8 mouse cellular contexts compared by ENCODE assay signal in the genomic region with DNA sequence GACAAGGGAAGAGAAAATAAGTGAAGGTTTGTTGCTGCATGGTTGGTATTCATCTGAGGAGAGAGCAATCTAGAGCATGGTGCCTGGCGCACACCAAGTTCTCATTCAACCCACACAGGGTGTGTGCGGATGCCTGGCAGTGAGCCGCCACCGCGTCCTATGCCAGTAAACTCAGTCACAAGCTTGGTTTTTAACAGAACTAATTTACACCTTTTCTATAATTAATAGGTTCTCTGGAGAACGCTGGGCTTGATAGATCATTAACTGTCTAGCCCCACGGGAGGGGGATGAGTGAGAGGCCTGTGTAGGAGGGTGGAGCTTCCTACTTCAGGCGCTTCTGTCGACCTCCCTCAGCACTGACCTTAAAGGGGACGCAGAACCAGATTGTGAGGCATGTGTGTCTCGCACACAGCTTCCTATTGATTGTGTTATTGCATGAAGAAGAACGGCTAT. TPM values are rescaled to one million over a fixed set of nuclear protein-coding genes. Genes with fewer than 3 reads are reported as not detected.
DNase-seq lines count a peak whose midpoint lies in the region; ATAC-seq and TF ChIP-seq lines count a peak whose summit lies in the region.

No protein-coding gene starts in this region.

- peak; percentile 54; the same call in 1 of the 2 replicates for ATAC-seq in heart, embryonic 14.5 days (ENCODE audit: insufficient number of reproducible peaks, insufficient read depth, low FRiP score, low read depth)
- ATAC-seq in kidney, postnatal 0 days (replicated peaks; ENCODE audit: low FRiP score, low read depth): peak; percentile 90
- peak; percentile 37; the same call in 1 of the 2 replicates for ATAC-seq in limb, embryonic 14.5 days (ENCODE audit: low FRiP score, low read depth)

- DNase-seq in ovary, postnatal 10 days (ENCODE audit: low spot score): peak; percentile 8
- DNase-seq in ovary, adult 18-20 months (ENCODE audit: low spot score): no peak
- DNase-seq in embryonic facial prominence, embryonic 10.5 days (ENCODE audit: low spot score): peak; percentile 20
- peak; percentile 72 for DNase-seq in kidney, postnatal 0 days (ENCODE audit: low spot score)
- no peak for DNase-seq in limb, embryonic 14.5 days (ENCODE audit: low spot score)
- DNase-seq in yolk sac, embryonic 10.5 days (ENCODE audit: low spot score): peak; percentile 29

- peak overlapping the region; percentile 68 for H3K9ac ChIP-seq in heart, embryonic 14.5 days (ENCODE audit: low read length)
- no peak overlapping the region for H3K9ac ChIP-seq in kidney, postnatal 0 days (ENCODE audit: low read depth, low read length)
- H3K9ac ChIP-seq in limb, embryonic 14.5 days (ENCODE audit: low read depth, low read length, severe bottlenecking): peak overlapping the region; percentile 55

- WGBS in embryonic facial prominence, embryonic 10.5 days: 35% methylated on average over 12 of the region's 12 CpGs
- 30% methylated on average over 12 of the region's 12 CpGs for WGBS in heart, embryonic 14.5 days
- 13% methylated on average over 12 of the region's 12 CpGs for WGBS in kidney, postnatal 0 days
- WGBS in limb, embryonic 14.5 days: 29% methylated on average over 12 of the region's 12 CpGs

- H3K4me2 ChIP-seq in heart, embryonic 14.5 days (ENCODE audit: low read length): peak overlapping the region; percentile 75
- H3K4me2 ChIP-seq in kidney, postnatal 0 days (ENCODE audit: low read length): peak overlapping the region; percentile 76
- H3K4me2 ChIP-seq in limb, embryonic 14.5 days (replicated peaks; ENCODE audit: low read depth, low read length, severe bottlenecking): peak overlapping the region; percentile 58
- peak overlapping the region; percentile 69 for H3K4me2 ChIP-seq in myocyte (ENCODE audit: low read depth)

- H3K79me2 ChIP-seq in myocyte (ENCODE audit: control insufficient read depth, insufficient read depth): no peaks in the 10 kb centered on the region

- H3K27me3 ChIP-seq in embryonic facial prominence, embryonic 10.5 days (replicated peaks; ENCODE audit: low read depth, poor library complexity, severe bottlenecking): peaks cover 9% of the 10 kb centered on the region; the same call in 1 of the 2 replicates
- H3K27me3 ChIP-seq in heart, embryonic 14.5 days (ENCODE audit: control insufficient read depth, insufficient read depth, low read length): no peaks in the 10 kb centered on the region
- no peaks in the 10 kb centered on the region for H3K27me3 ChIP-seq in kidney, postnatal 0 days (ENCODE audit: insufficient read depth, low read length)
- H3K27me3 ChIP-seq in limb, embryonic 14.5 days (ENCODE audit: control insufficient read depth, insufficient read depth, low read length): no peaks in the 10 kb centered on the region
- H3K27me3 ChIP-seq in myocyte (ENCODE audit: control insufficient read depth, insufficient read depth, insufficient read length): peaks cover 17% of the 10 kb centered on the region

- 0 out of 2 replicates have a peak, but pooled peaks have one; percentile 8 for TF ChIP-seq POLR2A in limb, embryonic 14.5 days (IDR thresholded peaks at IDR 0.05; ENCODE audit: borderline replicate concordance, extremely low read depth, insufficient read depth, insufficient read length)
- TF ChIP-seq POLR2A in myocyte (IDR thresholded peaks at IDR 0.05; ENCODE audit: insufficient read length, low read depth): no peak

- no peak overlapping the region for H3ac ChIP-seq in myocyte (ENCODE audit: control insufficient read depth, insufficient read length)

- H3K4me1 ChIP-seq in embryonic facial prominence, embryonic 10.5 days: peaks cover 9% of the 10 kb centered on the region
- H3K4me1 ChIP-seq in heart, embryonic 14.5 days (ENCODE audit: control insufficient read depth in 2 of 2, insufficient read depth in 2 of 2, low read length in 2 of 2): no peaks in the 10 kb centered on the region; a peak in 1 of 4 replicates
- no peaks in the 10 kb centered on the region for H3K4me1 ChIP-seq in kidney, postnatal 0 days (replicated peaks; ENCODE audit: insufficient read depth, low read length)
- H3K4me1 ChIP-seq in limb, embryonic 14.5 days (ENCODE audit: control insufficient read depth, insufficient read depth, low read length): no peaks in the 10 kb centered on the region

- no peaks in the 10 kb centered on the region for H3K36me3 ChIP-seq in embryonic facial prominence, embryonic 10.5 days (replicated peaks)
- no peaks in the 10 kb centered on the region for H3K36me3 ChIP-seq in heart, embryonic 14.5 days (ENCODE audit: control insufficient read depth, insufficient read depth, low read length)
- H3K36me3 ChIP-seq in kidney, postnatal 0 days (ENCODE audit: insufficient read depth, low read length): no peaks in the 10 kb centered on the region
- no peaks in the 10 kb centered on the region for H3K36me3 ChIP-seq in limb, embryonic 14.5 days (ENCODE audit: control insufficient read depth, insufficient read depth, low read length)
- H3K36me3 ChIP-seq in myocyte (ENCODE audit: control insufficient read depth, insufficient read depth): no peaks in the 10 kb centered on the region

- no peaks in the 10 kb centered on the region for H3K9me3 ChIP-seq in embryonic facial prominence, embryonic 10.5 days
- H3K9me3 ChIP-seq in heart, embryonic 14.5 days (ENCODE audit: control insufficient read depth, low read length): no peaks in the 10 kb centered on the region
- H3K9me3 ChIP-seq in kidney, postnatal 0 days (replicated peaks; ENCODE audit: low read length): no peaks in the 10 kb centered on the region
- no peaks in the 10 kb centered on the region for H3K9me3 ChIP-seq in limb, embryonic 14.5 days (ENCODE audit: control insufficient read depth, low read length)

- no peak for TF ChIP-seq CTCF in kidney, postnatal 0 days (IDR thresholded peaks at IDR 0.05; ENCODE audit: low read depth)

- peak overlapping the region; percentile 51 for H3K4me3 ChIP-seq in embryonic facial prominence, embryonic 10.5 days
- peak overlapping the region; percentile 40 to 51 for H3K4me3 ChIP-seq in heart, embryonic 14.5 days (ENCODE audit: control insufficient read depth in 1 of 2, insufficient read depth in 1 of 2, low read depth in 1 of 2, low read length in 2 of 2)
- peak overlapping the region; percentile 35 for H3K4me3 ChIP-seq in kidney, postnatal 0 days (replicated peaks; ENCODE audit: low read depth, low read length)
- H3K4me3 ChIP-seq in limb, embryonic 14.5 days (replicated peaks; ENCODE audit: low read length): peak overlapping the region; percentile 32
- no peak overlapping the region for H3K4me3 ChIP-seq in myocyte

- peak overlapping the region; percentile 60 for H3K27ac ChIP-seq in embryonic facial prominence, embryonic 10.5 days (replicated peaks)
- H3K27ac ChIP-seq in heart, embryonic 14.5 days (replicated peaks in 1 of 2; ENCODE audit: control insufficient read depth in 1 of 2, insufficient read depth in 1 of 2, low read depth in 2 of 2, low read length in 2 of 2): no peak overlapping the region
- H3K27ac ChIP-seq in kidney, postnatal 0 days: peak overlapping the region; percentile 27; the same call in 1 of the 2 replicates
- H3K27ac ChIP-seq in limb, embryonic 14.5 days (replicated peaks; ENCODE audit: low read depth, low read length): no peak overlapping the region

TF ChIP-seq in myocyte, 11 proteins besides CTCF, POLR2A, EP300 and RAD21:
- TF ChIP-seq POLR2AphosphoS2 (IDR thresholded peaks at IDR 0.05; ENCODE audit: insufficient read length, low read depth) (no peak), CEBPB (IDR thresholded peaks at IDR 0.05; ENCODE audit: insufficient read depth, poor library complexity, severe bottlenecking) (no peak), SRF (IDR thresholded peaks at IDR 0.05; ENCODE audit: control insufficient read depth, insufficient read length, low read depth) (no peak), REST (IDR thresholded peaks at IDR 0.05; ENCODE audit: insufficient read depth, insufficient read length) (no peak), E2F4 (IDR thresholded peaks at IDR 0.05; ENCODE audit: insufficient read depth) (no peak), MYOG (IDR thresholded peaks at IDR 0.05; ENCODE audit: control insufficient read depth in 1 of 3, insufficient read depth in 1 of 3, insufficient read length in 2 of 3, low read depth in 2 of 3) (no peak), TCF3 (IDR thresholded peaks at IDR 0.05; ENCODE audit: insufficient read length, low read depth) (no peak), TCF12 (IDR thresholded peaks at IDR 0.05; ENCODE audit: insufficient read depth, poor library complexity, severe bottlenecking) (no peak), USF1 (IDR thresholded peaks at IDR 0.05; ENCODE audit: low read depth) (no peak), MYOD1 (IDR thresholded peaks at IDR 0.05; ENCODE audit: control insufficient read depth in 1 of 3, insufficient read length in 2 of 3, low read depth in 2 of 3) (no peak), MAX (IDR thresholded peaks at IDR 0.05; ENCODE audit: low read depth) (no peak)

RNA-seq across cellular contexts. Expression of a gene that starts 59.7 kb away (rescaled TPM):
- polyA plus RNA-seq in embryonic facial prominence, embryonic 10.5 days (2016; fragmentation: Nextera tagmentation; extraction: Ambion mirVana): 2.4 and 3.5 TPM in 2 replicates
- polyA plus RNA-seq in heart, embryonic 14.5 days (2014; fragmentation: Nextera tagmentation; extraction: Ambion mirVana): 0.50 and 0.77 TPM in 2 replicates
- polyA plus RNA-seq in kidney, postnatal 0 days (2015; fragmentation: Nextera tagmentation; extraction: Ambion mirVana): 73.7 and 88.5 TPM in 2 replicates
- 0.51 and 0.82 TPM in 2 replicates for polyA plus RNA-seq in limb, embryonic 14.5 days (2012; rRNA removed)
- 0.84 and 0.97 TPM in 2 replicates for polyA plus RNA-seq in limb, embryonic 14.5 days (2014; fragmentation: Nextera tagmentation; extraction: Ambion mirVana)
- 0.05 TPM for polyA plus RNA-seq in myocyte (2012; fragmentation: generic; extraction: Trizol)

Comparison
In these comparisons a context has a peak if more than half of its experiments do, and no peak if none do; other contexts are left out.
1. DNase-seq: peak in ovary, postnatal 10 days (single experiment), embryonic facial prominence, embryonic 10.5 days (single experiment), kidney, postnatal 0 days (single experiment) and yolk sac, embryonic 10.5 days (single experiment); none in ovary, adult 18-20 months (single experiment) and limb, embryonic 14.5 days (single experiment).
2. H3K27ac ChIP-seq: peak in embryonic facial prominence, embryonic 10.5 days (single experiment) and kidney, postnatal 0 days (single experiment); none in heart, embryonic 14.5 days (0 of 2) and limb, embryonic 14.5 days (single experiment).
3. ATAC-seq: peak in every context shown above with its lines; median percentile 90 in kidney, postnatal 0 days; 54 in heart, embryonic 14.5 days; 37 in limb, embryonic 14.5 days.
4. RNA of a gene that starts 59.7 kb away (polyA plus RNA-seq): 73.7 to 88.5 TPM in kidney, postnatal 0 days; 2.4 to 3.5 TPM in embryonic facial prominence, embryonic 10.5 days, 0.51 to 0.97 TPM in limb, embryonic 14.5 days, 0.50 to 0.77 TPM in heart, embryonic 14.5 days and 0.05 TPM in myocyte (single experiment); every median in the first group is over 10 times any median in the second.
5. Peak in every context shown above with its lines, with median percentiles within 50 percentile points of each other: H3K4me2 ChIP-seq.